Mouse (Mus musculus) heart, adult 10 weeks (tissue): ENCODE measurements around the gene Cecr2. TPM values are rescaled to one million over a fixed set of nuclear protein-coding genes. Genes with fewer than 3 reads are reported as not detected.

Experiments
- polyA plus RNA-seq: library from polyadenylated mRNA; stranded (reverse); fragments of 350-450 nt; fragmentation: Illumina TruSeq; extraction: RNeasy Lipid Tissue Mini Kit (QIAGEN cat#74804); gene quantifications from one replicate; pipeline ENCODE4 v1.2.3, GENCODE M21; 2014; ENCODE audit warnings: low read depth, low replicate concordance

Cecr2 gene
- 5.2 TPM for polyA plus RNA-seq

GRCm38 (mm10) chr6:120665816-120666760, at the start of gene Cecr2:
Cecr2 (plus strand) TSS chr6:120666369.

DNA sequence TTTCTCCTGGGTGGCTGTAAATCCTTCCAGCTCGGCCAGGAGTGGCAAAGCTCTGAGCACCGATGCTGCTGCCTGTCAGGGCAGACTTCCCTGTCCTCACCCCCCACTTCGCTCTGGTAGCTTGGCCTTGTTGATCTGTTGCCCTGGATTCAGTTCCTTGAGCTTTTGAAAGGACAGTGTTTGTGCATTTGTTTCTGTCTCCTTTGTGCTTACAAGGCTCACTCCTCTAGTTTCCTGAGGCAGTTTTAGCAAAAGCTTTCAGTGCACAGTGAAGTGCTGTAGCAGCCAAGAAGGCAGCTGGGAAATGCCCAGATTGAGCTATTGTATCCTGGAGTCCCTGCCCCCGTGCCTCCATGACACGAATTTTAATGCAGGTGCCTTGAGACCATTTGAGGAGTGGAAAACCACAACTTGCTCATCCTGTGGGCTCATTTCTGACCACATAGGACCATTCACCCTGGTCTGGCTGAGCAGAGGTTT, 107.0 kb downstream of the Cecr2 start, which contains the start of gene Slc25a18:
Gene Slc25a18, plus strand, starts transcription at position 430 of the 480 bp plus-strand sequence.

Other genes starting within 250 kb of the Cecr2 start
- 3.0 TPM for gene Il17ra, start 203.1 kb upstream of the Cecr2 start, polyA plus RNA-seq
- gene Tmem121b, start 172.6 kb upstream of the Cecr2 start, polyA plus RNA-seq: not detected
- 30.8 TPM for gene Hdhd5, start 135.1 kb upstream of the Cecr2 start, polyA plus RNA-seq
- gene Slc25a18, start 107.2 kb downstream of the Cecr2 start, polyA plus RNA-seq: not detected
- gene Atp6v1e1, start 156.4 kb downstream of the Cecr2 start, polyA plus RNA-seq: 163 TPM
- 44.7 TPM for gene Bcl2l13, start 169.8 kb downstream of the Cecr2 start, polyA plus RNA-seq